Mouse (Mus musculus): ENCODE results near the gene Tuba1b.

Tuba1b gene

DNA sequence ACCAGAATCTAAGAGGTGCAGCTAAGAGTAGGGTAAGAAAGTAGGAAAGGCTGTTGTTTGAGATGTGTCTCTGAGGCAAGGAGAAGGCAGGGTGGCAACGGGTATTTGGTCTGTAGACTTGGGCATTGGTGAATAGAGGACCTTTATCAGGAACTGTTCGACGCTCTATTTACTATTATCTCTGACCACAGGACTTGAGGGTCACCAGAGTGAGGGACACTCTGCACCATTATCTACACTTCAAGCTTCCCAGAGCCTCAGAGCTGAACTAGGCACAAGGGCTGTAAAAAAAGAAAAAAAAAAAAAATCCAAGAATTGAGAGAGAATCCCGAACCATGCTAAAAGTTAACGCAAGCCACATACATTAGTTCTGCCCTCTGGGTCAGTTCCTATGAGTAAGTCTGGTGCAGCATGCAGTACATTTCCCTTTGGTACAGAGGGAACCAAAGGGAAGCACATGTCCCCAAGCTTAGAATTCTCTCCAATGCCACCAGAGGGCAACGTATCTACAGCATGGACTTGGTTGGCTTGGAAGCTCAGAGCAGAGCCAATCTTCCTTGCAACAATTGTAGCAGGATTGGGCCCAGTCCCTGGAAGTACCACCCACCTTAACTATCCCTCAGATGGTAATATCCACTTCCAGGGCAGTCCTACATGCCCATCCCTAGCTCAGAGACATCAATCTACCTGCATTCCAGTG, 42.3 kb downstream of the Tuba1b start:
- peak in 1 of 2 experiments; percentile 59 for DNase-seq (ENCODE audit: low spot score in 2 of 2)

DNA sequence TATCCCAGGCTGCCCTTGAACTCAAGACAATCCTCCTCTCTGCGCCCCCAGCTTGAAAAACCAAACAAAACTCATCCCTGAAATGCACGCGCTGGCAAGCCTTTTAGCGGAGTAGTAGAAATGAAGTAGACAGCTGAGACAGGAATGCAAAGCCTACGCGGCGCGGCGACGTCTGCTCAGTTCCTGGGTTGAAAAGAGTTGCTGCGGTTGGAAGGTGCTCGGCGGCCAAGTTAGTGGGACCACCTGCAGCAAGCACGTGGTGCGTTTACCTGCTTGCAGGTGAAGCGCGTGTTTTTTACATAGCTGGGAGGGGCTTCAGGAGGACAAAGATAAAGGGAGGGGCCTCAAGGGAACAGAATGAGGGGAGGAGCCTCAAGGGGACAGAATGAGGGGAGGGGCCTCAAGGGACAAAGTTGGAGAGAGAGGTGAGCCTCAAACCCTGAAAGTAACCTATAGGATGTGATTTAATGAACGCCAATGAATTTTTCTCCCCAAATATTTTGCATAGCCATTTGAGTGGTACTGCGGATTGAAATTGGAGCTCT, 43.1 kb downstream of the Tuba1b start:
- no peak for DNase-seq (ENCODE audit: low spot score in 2 of 2)

DNA sequence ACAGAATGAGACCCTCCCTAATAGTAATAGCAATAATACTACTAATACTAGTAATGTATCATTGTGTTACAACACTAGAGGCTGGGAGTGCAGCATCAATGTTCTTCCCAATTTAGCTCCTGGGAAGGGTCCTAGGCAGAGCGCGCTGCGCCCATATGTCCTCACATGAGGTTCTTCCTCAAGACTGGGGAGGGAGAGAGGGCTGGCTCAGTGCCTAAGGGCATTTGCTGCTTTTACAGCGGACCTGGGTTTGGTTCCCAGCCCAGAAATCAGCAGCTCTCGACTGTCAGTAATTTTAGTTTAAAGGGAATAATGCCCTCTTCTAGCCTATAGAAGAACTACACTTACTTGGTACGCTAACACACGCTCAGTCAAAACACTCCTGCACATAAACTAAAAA, 46.8 kb downstream of the Tuba1b start:
- DNase-seq (ENCODE audit: low spot score in 2 of 2): no peak

DNA sequence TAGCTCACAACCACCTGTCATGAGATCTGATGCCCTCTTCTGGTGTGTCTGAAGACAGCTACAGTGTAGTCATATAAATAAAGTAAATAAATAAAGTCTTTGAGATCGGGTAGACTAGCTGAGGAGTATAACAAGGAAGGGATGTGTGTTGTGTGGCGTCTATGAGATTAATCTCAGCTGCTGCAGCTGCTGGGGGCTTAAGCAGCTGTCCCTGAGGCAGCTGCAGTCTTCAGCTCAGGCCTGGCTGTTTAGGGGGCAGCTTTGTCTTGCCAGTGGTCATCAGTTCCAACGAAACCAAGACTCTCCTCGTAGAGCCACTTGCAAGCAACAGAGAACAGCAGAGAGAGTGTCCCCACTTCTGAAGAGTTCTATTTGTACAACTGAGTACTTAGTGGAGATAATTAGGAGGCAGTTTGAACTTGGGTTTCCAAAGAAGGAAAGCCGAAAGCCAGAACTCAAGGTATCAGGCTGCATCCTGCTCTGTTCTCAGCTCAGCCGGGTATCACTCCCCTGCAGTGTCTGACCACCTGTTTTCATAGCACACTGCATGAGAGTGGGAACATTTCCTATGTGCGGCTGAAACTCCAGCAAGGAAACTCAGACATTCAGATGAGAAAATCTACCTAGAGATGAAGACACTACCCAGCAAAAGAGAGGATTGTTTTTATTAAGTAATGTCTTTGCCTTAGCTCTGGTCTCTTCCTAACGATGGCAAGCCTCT, 47.5 kb downstream of the Tuba1b start:
- DNase-seq (ENCODE audit: low spot score in 2 of 2): no peak

DNA sequence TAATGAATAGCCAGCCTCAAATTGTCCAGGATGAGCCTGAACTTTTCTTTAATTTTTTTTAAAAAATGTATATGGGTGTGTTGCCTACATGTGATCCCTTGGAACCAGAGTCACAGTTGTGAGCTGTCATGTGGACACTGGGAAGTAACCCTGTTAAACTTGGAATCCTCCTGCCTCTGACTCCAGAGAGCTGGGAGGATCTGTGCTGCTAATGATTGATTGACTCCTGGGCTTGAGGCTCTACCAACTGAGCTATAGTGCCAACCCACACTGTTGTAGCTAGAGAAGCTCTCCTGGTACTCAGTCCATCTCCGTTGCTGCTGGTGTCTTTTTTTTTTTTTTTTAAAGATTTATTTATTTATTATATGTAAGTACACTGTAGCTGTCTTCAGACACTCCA, 50.3 kb downstream of the Tuba1b start:
- no peak for DNase-seq (ENCODE audit: low spot score in 2 of 2)

DNA sequence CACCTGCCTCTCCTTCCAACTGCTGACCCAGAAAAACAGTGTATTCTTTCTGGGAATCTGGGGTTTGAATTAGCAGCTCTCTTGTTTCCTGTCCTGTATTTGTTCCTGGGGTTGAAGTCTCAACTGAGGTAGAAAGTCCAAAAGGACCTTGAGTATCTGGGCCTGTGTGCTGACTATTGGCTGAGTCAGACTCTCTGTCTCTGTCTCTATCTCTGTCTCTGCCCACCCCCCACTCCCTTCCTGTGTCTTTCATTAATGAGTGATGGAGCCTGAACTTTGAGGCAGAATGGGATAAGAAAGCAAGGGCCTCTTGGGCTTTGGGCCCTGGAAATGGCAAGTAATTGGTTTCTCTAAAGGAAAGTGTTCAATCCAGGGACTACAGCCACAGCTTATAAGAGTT, 50.7 kb downstream of the Tuba1b start:
- DNase-seq (ENCODE audit: low spot score in 2 of 2): no peak

DNA sequence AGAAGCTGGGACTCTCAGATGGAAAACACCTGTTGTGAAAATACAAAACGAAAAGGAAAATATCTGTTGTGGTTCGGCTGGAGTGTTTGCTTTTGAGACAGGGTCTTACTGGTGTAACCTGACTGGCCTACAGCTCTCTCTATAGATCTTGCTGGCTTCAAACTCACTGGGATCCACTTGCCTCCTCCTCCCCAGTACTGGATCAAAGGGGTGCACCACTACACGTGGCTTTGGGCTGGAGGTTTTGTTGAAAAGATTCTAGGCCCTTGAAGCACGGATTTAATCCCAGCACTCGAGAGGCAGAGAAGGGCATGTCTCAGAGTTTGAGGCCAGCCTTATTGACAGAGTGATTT, 52.7 kb downstream of the Tuba1b start:
- no peak for DNase-seq (ENCODE audit: low spot score in 2 of 2)
